Mouse (Mus musculus) T-cell, adult 66 days (primary cell): ENCODE data around the gene Speer3. TPM values are rescaled to one million over a fixed set of nuclear protein-coding genes. Genes with fewer than 3 reads are reported as not detected.

Experiments
- total RNA-seq, 2 experiments: library from RNA; stranded (reverse); gene quantifications; 3 replicates in 1 of 2; 4 replicates in 1 of 2; pipeline ENCODE4 v1.2.4; 2023

Speer3 gene
- total RNA-seq, result not detected

GRCm38 (mm10) chr5:13791319-13791718, at the start of gene Speer3:
Speer3 (plus strand) TSS chr5:13791619.

Other genes with a start within 250 kb of the Speer3 start
- gene Sema3e, start 233.7 kb downstream of the Speer3 start, total RNA-seq, result not detected